Mouse (Mus musculus) gastrocnemius, postnatal 25 days (tissue): Measurements from ENCODE around the gene Snx10. TPM values are rescaled to one million over a fixed set of nuclear protein-coding genes. Genes with fewer than 3 reads are reported as not detected.
A peak's percentile ranks its signal among the peaks of the same experiment; 100 is the strongest.

ENCODE experiments used
- DNase-seq: peaks from one replicate; pipeline ENCODE4 v3.0.0; 2022
- total RNA-seq, 2 experiments: library from RNA; stranded (reverse); gene quantifications; 1 replicate in 1 of 2; 2 replicates in 1 of 2; pipeline ENCODE4 v1.2.3; 2021

Gene Snx10
- total RNA-seq, 2 experiments from 2014 or later: 3.8 TPM

GRCm38 (mm10) chr6:51533467-51534200 lies 9.9 kb downstream of the Snx10 start:
- DNase-seq: no peak

- DNase-seq: no peak
These were observed 11.9 kb downstream of the Snx10 start for GRCm38 (mm10) chr6:51535571-51535970.

- no peak for DNase-seq
These were observed 16.8 kb downstream of the Snx10 start for GRCm38 (mm10) chr6:51540525-51540924.

- no peak for DNase-seq
These were observed 17.7 kb downstream of the Snx10 start for GRCm38 (mm10) chr6:51541422-51541821.

DNA sequence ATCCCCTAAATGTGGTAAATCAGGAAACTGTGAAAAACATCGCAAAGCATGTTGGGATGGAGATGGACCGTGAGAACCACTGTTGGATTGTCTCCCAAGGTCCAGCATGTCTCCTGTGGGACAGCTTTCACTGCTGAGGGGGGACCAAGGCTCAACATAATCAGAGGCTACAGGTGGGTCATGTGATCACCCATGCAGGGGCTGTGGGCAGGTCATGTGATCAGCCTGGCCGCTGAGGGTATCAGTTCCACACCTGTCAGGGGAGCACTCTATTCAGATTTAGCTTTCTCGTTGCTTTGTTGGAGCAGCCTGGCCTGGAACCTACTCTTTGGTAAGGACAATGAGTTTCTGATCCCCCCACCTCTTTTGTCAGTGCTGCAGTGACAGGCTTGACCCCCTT lies 18.4 kb downstream of the Snx10 start:
- DNase-seq: no peak

DNA sequence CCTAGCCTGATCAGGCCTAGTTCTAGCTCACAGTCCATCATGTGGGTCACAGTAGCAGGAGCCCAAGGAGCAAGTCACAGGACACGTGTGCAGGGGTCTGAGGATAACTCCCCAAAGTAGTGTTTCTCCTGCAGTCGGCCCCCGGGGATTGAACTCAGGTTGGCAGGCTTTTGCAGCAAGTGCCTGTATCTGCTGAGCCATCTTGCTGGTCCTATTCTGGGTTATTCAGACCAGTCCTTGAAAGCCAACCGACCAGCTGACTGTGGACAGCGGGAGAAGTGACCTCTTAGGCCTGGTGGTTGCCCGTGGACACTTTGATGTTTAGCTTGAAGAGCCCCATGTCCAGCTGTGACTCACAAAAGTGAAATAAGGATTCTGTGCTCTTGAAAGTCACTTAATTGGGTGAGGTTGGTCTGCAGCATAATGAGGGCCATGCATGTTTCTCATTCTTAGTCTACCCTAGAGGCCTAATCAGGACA lies 20.0 kb downstream of the Snx10 start:
- DNase-seq: no peak

DNA sequence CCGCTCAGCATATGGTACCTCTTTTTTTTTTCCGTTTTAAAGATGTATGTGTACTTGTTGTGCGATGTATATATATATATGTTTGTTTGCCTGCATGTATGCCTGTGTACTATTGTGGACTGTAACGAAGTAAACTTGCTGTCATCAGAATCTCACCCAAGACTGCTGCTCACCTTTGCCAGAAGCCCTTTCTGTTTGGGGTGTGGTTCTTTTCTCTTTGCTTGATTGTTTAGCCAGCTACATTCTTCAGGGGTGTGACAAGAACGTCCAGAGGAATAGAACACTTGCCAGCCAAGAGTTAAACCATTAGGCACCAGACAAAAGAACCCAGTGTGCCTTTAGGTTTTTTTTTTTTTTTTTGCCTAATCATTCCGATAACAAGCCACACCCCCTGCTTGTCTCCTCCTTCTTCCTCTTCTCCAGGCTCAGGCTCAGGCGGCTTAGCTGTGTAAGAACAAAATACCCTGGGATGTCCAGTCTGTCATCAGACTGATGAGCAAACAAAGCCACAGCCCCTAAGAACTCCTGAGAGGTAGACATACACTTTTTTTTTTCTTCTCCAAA lies 20.5 kb downstream of the Snx10 start:
- DNase-seq: no peak

- peak; percentile 39 for DNase-seq
These were observed 21.6 kb downstream of the Snx10 start for GRCm38 (mm10) chr6:51545219-51545859.

DNA sequence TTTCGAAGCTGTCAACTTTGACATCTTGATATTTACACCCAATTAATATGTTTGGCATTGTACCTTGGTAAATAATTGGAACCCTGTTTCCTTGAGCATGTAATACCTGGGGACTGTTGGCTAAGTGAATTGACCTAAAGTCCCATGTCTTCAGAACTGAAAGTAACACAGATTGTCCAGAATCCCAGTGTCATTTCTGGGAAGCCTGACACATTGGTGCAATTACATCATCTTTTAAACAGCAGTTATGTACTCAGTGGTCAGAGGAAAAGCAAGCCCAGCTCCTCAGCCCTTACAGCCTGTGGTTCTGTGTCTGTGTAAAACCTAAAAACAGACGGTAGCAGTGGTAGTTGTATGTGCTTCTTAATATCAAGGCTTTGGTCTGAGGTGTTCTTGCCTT lies 22.4 kb downstream of the Snx10 start:
- DNase-seq: no peak

DNA sequence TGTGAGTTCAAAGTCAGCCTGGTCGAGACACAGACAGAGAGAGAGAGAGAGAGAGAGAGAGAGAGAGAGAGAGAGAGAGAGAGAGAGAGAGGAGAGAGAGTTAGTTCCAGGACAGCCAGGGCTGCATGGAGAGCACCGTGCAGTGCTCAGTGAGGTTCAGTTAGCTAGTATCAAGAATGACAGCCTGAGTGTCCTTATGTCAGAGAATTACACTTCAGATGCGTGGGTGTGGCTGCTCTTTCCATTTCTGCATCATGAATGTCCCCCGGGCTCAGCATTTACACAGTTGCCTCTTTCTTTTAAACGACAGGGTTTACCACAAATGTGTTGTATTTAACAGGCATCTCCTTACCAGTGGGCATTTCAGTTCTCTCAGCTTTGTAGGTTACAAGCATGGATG lies 25.1 kb downstream of the Snx10 start:
- DNase-seq: no peak

GRCm38 (mm10) chr6:51551267-51551802 lies 27.6 kb downstream of the Snx10 start:
- no peak for DNase-seq

GRCm38 (mm10) chr6:51556562-51556961 lies 32.9 kb downstream of the Snx10 start:
- DNase-seq: no peak

GRCm38 (mm10) chr6:51558311-51558710 lies 34.6 kb downstream of the Snx10 start:
- DNase-seq: no peak

DNA sequence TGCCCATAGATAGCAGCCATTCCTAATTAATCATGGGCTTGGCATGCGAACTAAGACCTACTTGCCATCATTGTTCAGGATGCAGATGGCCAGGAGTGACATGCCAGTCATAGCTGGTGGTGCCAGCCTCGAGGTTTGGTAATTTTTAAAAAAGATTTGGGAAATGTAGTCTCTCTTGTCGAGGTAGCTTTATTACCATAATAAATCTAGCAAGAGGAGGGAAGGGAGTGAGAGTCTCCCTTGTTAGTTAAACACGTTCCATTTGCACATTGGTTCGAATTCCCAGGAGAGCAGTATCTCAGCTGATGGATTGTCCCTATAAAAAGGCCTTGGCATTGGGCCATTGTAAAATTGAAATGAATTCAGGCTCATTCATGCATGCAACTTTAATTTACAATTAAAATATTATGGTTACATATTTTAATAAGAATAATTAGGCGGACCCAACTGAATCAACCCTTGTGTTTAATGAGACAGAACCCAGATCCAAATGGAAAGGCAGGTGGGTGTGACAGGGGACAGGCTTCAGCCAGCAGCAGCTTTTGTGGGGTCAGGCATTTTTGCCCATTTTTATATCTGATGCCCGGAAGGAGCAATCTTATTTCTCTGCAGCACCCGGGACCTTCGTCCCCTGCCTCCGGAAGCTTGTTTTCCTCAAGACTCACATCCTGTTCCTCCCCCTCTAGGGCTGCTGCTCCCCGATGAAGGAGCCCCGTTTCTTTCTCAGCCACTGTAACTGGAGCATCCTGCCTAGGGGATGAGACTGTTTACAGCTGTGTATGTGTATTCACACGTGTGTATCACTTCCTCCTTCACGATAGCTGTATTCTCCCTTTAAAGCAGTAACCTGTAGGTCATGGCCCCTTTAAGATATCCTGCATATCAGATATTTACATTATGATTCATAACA lies 43.3 kb downstream of the Snx10 start:
- DNase-seq: no peak

GRCm38 (mm10) chr6:51569086-51569485 lies 45.4 kb downstream of the Snx10 start:
- DNase-seq: no peak

DNA sequence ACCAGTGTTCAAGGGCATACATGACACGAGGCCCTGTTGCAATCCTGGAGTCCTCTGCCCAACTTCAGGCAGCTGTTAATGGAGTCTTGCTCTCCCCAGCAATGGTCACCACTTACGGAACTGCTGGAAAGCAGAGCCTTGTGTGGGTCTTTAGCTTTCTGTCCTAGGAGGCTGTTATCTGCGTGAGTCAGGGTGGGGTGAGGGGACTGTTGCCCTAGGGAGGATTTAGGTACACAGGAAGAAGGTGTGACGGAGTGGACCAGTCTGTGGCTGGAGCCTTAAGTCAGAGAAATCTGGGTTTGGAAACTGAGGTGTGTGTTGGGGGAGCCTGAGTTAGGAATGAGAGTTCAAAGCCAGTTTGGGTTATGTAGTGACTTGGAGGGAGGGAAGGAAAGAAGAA lies 49.4 kb downstream of the Snx10 start:
- DNase-seq: no peak

DNA sequence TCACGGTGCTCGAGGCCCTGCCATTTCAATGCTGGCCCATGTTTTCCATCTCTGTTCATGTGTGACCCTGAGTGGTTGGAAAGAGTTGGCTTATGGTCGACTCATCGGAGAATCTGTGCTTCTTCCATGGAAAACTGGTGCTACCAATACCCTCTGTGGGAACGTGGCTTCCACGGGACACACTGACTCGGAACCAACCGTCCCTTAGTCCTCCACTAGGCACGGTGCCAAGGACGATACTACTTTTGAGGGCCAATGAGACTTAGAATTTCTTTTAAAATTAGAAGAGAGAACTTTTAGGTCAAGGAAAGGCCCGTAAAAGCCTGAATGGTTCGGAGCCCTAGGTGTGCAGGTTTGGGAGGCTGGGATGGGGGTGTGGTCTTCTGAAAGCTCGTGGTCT lies 50.4 kb downstream of the Snx10 start:
- no peak for DNase-seq

- no peak for DNase-seq
These were observed 54.7 kb downstream of the Snx10 start for GRCm38 (mm10) chr6:51578415-51578814.

GRCm38 (mm10) chr6:51580040-51580680 lies 56.5 kb downstream of the Snx10 start:
- DNase-seq: peak; percentile 62

DNA sequence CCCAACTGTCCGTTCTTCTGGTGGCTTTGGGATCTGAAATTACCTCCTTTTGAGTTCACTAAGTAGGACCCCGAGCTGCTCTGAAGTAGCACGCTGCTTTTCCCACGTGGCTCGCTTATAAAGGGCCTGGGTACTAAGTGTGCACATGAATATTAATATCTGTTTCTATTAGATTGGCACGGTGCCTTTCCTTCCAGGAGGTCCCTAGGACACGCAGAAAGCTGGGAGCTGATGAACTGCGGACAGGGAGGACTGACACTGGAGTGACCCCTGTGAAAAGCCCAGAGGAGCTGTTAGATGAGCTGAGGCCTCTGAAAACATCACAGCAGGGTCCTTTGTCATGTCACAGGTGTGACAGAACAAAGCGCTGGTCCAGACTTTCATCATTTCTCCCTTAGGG lies 57.7 kb downstream of the Snx10 start:
- no peak for DNase-seq

DNA sequence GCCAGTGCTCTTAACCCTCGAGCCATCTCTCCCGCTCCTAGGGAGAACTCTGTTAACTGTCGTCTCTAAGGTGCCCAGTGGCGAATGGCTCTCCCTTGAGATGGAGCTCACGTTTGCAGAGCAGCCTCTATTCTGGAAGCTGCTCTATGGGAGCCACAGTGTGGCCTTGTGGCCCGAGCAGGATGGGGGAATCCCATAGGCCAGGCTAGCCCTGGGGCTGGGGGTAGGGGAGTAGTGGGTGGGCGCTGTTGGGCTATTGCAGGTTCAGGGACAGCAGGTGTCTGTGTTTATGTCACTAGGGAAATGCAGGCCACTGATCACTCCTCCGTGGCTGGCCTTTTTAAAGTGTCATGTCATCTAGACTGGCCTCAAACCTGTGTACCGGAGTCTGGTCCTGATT lies 58.4 kb downstream of the Snx10 start:
- DNase-seq: no peak

- DNase-seq: no peak
These were observed 62.3 kb downstream of the Snx10 start for GRCm38 (mm10) chr6:51585980-51586379.
